Mouse (Mus musculus) gastrocnemius, postnatal 36 days (tissue): ENCODE results near the gene Rhbdl3. TPM values are rescaled to one million over a fixed set of nuclear protein-coding genes. Genes with fewer than 3 reads are reported as not detected.

Source experiments
- DNase-seq, 2 experiments: peaks; one replicate each; pipeline ENCODE4 v3.0.0; 2022
- intact Hi-C: fragments of 180-260 bp; cut with DNase I; formaldehyde crosslinking; loops from one replicate; pipeline ENCODE4 v1.15.1; 2025
- total RNA-seq, 2 experiments: library from RNA; stranded (reverse); gene quantifications; 2 replicates each; pipeline ENCODE4 v1.2.3; 2021

Rhbdl3 gene
- total RNA-seq, 2 experiments from 2014 or later = 5.7 to 9.0 TPM

DNA sequence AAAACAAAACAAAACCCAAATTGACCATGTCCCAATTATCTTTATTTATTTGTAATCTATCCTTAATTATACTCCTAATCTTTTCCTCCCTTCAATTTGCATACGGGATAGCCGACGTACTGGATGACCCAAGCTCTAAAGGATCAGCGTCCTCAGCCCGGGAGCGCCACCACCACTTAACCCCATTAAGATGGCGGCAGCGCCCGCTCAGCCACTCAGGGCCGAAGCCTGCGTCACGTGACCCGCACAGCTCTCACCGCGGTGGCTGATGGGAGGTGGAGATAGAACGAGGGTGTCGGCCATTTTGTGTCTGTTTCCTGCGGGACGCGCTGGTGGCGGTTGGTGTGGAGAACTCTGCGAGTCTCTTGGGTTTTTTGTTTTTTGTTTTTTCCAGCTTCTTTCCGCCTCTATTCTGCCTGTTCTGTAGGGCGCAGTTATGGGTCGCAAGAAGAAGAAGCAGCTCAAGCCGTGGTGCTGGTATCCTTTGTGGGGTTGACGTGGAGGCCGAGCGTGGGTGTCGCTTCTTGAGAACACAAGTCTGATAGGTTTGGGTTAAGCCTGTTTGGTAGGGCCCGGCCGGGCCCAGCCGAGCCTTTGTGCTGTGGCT is 82.4 kb downstream of the Rhbdl3 start, which contains the start of gene Zfp207:
Zfp207 (plus strand) TSS at position 261 of the 607 bp plus-strand sequence.
- intact Hi-C loops = no loop called here
- peak; percentile 92 to 97 for DNase-seq

DNA sequence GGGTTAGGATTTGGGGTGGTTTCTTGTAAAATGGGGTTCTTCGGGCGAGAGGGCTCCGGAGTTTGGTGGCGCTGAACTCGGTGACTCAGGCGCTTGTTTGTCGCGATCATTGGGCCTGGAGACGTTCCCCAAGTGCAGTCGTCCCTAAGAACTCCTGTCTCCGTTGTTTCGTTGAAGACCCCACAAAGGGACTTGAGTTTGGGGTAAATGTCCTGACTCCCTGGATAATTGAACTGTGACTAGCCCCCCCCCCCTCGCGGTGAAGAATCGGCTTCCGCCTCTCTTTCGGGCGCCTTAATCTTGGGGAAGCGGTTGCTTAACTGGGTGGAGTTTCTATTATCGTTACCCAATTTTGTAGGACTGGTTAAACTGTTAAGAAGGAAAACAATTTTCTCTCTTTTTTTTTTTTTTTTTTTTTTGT is 82.9 kb downstream of the Rhbdl3 start:
- peak in 1 of 2 experiments; percentile 13 for DNase-seq

GRCm38 (mm10) chr11:80384461-80384860 is 83.7 kb downstream of the Rhbdl3 start:
- no peak for DNase-seq
- intact Hi-C loops = no loop called here

More for the DNA sequence above, 82.9 kb downstream of the Rhbdl3 start:
- intact Hi-C loops = no loop called here

- no peak for DNase-seq
- intact Hi-C loops = no loop called here
Measured at GRCm38 (mm10) chr11:80385055-80385454, 84.3 kb downstream of the Rhbdl3 start.

- intact Hi-C loops = no loop called here
Measured at GRCm38 (mm10) chr11:80386790-80387189, 86.1 kb downstream of the Rhbdl3 start.

DNA sequence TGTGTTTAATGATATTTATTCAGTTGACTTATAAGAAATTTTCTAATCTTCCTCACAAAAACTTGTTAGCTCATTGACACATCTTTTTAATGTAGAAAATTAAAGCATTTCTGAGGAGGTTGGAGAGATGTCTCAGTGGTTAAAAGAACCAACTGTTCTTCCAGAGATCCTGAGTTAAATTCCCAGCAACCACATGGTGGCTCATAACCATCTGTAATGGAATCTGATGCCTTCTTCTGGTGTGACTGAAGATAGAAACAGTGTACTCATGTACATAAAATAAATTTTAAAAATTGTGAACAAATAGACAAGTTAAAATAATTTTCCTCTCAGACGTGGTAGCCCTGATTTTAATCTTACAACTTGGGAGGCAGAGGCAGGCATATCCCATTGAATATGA is 89.2 kb downstream of the Rhbdl3 start:
- DNase-seq = no peak
- intact Hi-C loops = no loop called here

More at GRCm38 (mm10) chr11:80386790-80387189, 86.1 kb downstream of the Rhbdl3 start:
- no peak for DNase-seq

DNA sequence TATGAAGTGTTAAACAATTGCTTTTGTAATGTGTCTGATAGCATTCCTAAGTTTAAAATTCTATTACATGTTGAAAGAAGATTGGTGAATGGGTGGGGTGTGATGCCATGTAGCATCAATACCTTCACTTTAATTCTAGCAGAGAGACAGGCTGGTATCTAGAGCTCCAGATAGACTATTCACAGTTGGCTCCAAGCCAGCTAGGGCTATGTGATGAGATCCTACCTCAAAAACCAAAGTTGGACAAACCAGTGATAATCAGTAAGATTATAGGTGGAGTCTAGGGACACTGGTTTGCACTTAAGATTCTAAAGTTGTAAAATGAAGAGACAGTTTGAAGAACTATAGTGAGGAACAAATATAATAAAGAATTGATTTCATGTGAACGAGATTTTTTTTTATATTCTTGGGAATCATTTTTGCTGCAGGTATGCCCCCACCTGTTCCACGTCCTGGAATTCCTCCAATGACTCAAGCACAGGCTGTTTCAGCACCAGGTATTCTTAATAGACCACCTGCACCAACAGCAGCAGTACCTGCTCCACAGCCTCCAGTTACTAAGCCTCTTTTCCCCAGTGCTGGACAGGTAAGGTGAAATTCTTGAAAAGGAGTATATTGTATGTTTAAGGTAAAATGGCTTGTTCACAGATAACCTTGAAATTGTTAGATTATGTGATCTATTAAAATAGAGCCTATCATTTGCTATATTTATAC is 90.9 kb downstream of the Rhbdl3 start:
- DNase-seq = no peak
- intact Hi-C loops = no loop called here

DNA sequence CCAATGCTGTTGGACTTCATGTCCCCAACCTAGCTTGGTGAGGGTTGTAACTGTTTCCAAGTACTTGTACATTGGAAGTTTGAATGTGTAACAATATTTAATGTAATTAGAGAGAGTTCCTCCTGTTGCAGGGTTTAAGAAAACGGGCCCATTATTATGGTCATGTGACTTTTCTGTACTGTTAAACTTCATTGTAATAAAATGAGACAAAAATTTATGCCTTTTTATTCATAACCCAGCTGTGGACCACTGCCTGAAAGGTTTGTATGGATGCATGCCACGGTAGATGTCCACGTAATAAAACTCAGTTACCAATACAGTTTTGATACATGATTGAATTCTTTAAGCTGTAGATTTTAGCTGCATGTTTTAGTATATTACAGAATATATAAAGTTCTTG is 95.2 kb downstream of the Rhbdl3 start:
- no peak for DNase-seq
- intact Hi-C loops = no loop called here

GRCm38 (mm10) chr11:80396617-80397016 is 95.9 kb downstream of the Rhbdl3 start:
- intact Hi-C loops = no loop called here
- no peak for DNase-seq

Other genes with a start within 250 kb of the Rhbdl3 start
- 1 to 10 TPM; 4.7 to 6.8 TPM for gene Crlf3, start 219.9 kb upstream of the Rhbdl3 start, total RNA-seq
- 1 to 10 TPM in 1 of 2 experiments, under 1 TPM in 1; 0.91 to 1.3 TPM for gene Atad5, start 211.5 kb upstream of the Rhbdl3 start, total RNA-seq
- gene Tefm, start 158.7 kb upstream of the Rhbdl3 start, total RNA-seq = 10 to 100 TPM; 16.5 to 20.6 TPM
- 1 to 10 TPM; 3.4 to 5.9 TPM for gene Adap2, start 146.8 kb upstream of the Rhbdl3 start, total RNA-seq
- 1 to 10 TPM; 1.8 to 2.4 TPM for gene Rnf135, start 117.1 kb upstream of the Rhbdl3 start, total RNA-seq
- gene Rhot1, start 91.9 kb upstream of the Rhbdl3 start, total RNA-seq = 10 to 100 TPM; 35.7 to 37.2 TPM
- gene 5730455P16Rik, start 77.1 kb downstream of the Rhbdl3 start, total RNA-seq = 10 to 100 TPM; 32.1 TPM
- gene Zfp207, start 82.4 kb downstream of the Rhbdl3 start, total RNA-seq = 10 to 100 TPM; 44.6 to 57.9 TPM
- gene Psmd11, start 127.7 kb downstream of the Rhbdl3 start, total RNA-seq = 100 to 1,000 TPM; 125 to 138 TPM
- gene Cdk5r1, start 176.1 kb downstream of the Rhbdl3 start, total RNA-seq = under 1 TPM; 0.47 to 0.89 TPM